9 mouse cellular contexts compared by ENCODE assay signal in genomic region chr16:57092460-57092859, GRCm38 (mm10). TPM values are rescaled to one million over a fixed set of nuclear protein-coding genes. Genes with fewer than 3 reads are reported as not detected.
DNase-seq lines count a peak whose midpoint lies in the region; ATAC-seq and TF ChIP-seq lines count a peak whose summit lies in the region.
"Had no signal": no experiment of that assay in that cellular context is flagged by ENCODE, and none has a peak within 500 bp of the region (broad histone marks: within the 10 kb centered on the region; RNA-seq: fewer than 3 reads in every experiment).

No protein-coding gene starts in this region.

- H3K36me3 ChIP-seq in forebrain, postnatal 0 days (ENCODE audit: insufficient read depth): no peaks in the 10 kb centered on the region
- H3K36me3 ChIP-seq in kidney, adult 2 months (ENCODE audit: control insufficient read depth, insufficient read depth, low read length): no peaks in the 10 kb centered on the region
- H3K36me3 ChIP-seq in limb, embryonic 11.5 days (ENCODE audit: control insufficient read depth, insufficient read depth, low read length): no peaks in the 10 kb centered on the region
- no peaks in the 10 kb centered on the region for H3K36me3 ChIP-seq in neural tube, embryonic 13.5 days
- H3K36me3 ChIP-seq: heart, embryonic 15.5 days had no signal

- no peak overlapping the region for H3K27ac ChIP-seq in forebrain, postnatal 0 days (ENCODE audit: low read depth, low read length)
- H3K27ac ChIP-seq in kidney, adult 2 months (ENCODE audit: insufficient read depth, low read depth, low read length): no peak overlapping the region
- H3K27ac ChIP-seq in limb, embryonic 11.5 days (replicated peaks; ENCODE audit: low read depth, low read length): no peak overlapping the region
- no peak overlapping the region for H3K27ac ChIP-seq in neural tube, embryonic 13.5 days (replicated peaks)
- H3K27ac ChIP-seq: heart, embryonic 15.5 days had no signal

- H3K9me3 ChIP-seq in forebrain, postnatal 0 days (ENCODE audit: low read length): no peaks in the 10 kb centered on the region
- no peaks in the 10 kb centered on the region for H3K9me3 ChIP-seq in limb, embryonic 11.5 days (ENCODE audit: control insufficient read depth, low read length)
- H3K9me3 ChIP-seq in neural tube, embryonic 13.5 days: no peaks in the 10 kb centered on the region
- H3K9me3 ChIP-seq: heart, embryonic 15.5 days had no signal

- H3K4me3 ChIP-seq in forebrain, postnatal 0 days (ENCODE audit: low read depth, low read length): no peak overlapping the region
- no peak overlapping the region for H3K4me3 ChIP-seq in kidney, adult 2 months (ENCODE audit: insufficient read depth, low read depth, low read length)
- no peak overlapping the region for H3K4me3 ChIP-seq in limb, embryonic 11.5 days (ENCODE audit: low read depth, low read length)
- H3K4me3 ChIP-seq in neural tube, embryonic 13.5 days: no peak overlapping the region
- H3K4me3 ChIP-seq: heart, embryonic 15.5 days had no signal

- H3K27me3 ChIP-seq in forebrain, postnatal 0 days (ENCODE audit: insufficient read depth, low read length): no peaks in the 10 kb centered on the region
- no peaks in the 10 kb centered on the region for H3K27me3 ChIP-seq in kidney, adult 2 months (replicated peaks; ENCODE audit: control insufficient read depth, insufficient read depth, low read length)
- H3K27me3 ChIP-seq in limb, embryonic 11.5 days (ENCODE audit: control insufficient read depth, insufficient read depth, low read length): no peaks in the 10 kb centered on the region
- no peaks in the 10 kb centered on the region for H3K27me3 ChIP-seq in neural tube, embryonic 13.5 days
- H3K27me3 ChIP-seq: heart, embryonic 15.5 days had no signal

- H3K4me1 ChIP-seq in forebrain, postnatal 0 days (ENCODE audit: insufficient read depth): no peaks in the 10 kb centered on the region
- no peaks in the 10 kb centered on the region for H3K4me1 ChIP-seq in kidney, adult 2 months (ENCODE audit: control insufficient read depth, insufficient read depth, low read length)
- no peaks in the 10 kb centered on the region for H3K4me1 ChIP-seq in limb, embryonic 11.5 days (ENCODE audit: control insufficient read depth, insufficient read depth, low read length)
- no peaks in the 10 kb centered on the region for H3K4me1 ChIP-seq in neural tube, embryonic 13.5 days (replicated peaks)
- H3K4me1 ChIP-seq: heart, embryonic 15.5 days had no signal

- ATAC-seq in CD4-positive, CD25-positive, alpha-beta regulatory T cell, adult 4 months: peak; percentile 100
- peak; percentile 86 for ATAC-seq in forebrain, postnatal 0 days
- ATAC-seq in limb, embryonic 11.5 days (ENCODE audit: insufficient number of reproducible peaks, low FRiP score, low TSS enrichment, low read depth): no peak
- ATAC-seq in neural tube, embryonic 13.5 days (ENCODE audit: low read depth): peak; percentile 86
- ATAC-seq in monocyte, adult 5-6 weeks (replicated peaks; ENCODE audit: insufficient number of reproducible peaks, low FRiP score, low TSS enrichment, poor library complexity, severe bottlenecking): no peak

- no peak for TF ChIP-seq POLR2A in kidney, adult 2 months (IDR thresholded peaks at IDR 0.05; ENCODE audit: low read depth, low read length)

- DNase-seq in 416B (ENCODE audit: low read depth): peak; percentile 82
- peak; percentile 37 for DNase-seq in c-Kit-positive CD71-positive TER-119-negative erythroid progenitor cells, embryonic 14.5 days (ENCODE audit: low read depth)
- DNase-seq in forebrain, postnatal 0 days: peak; percentile 77
- DNase-seq in kidney, adult 2 months: peak; percentile 52
- peak; percentile 66 for DNase-seq in limb, embryonic 11.5 days (ENCODE audit: low spot score)

- no peak overlapping the region for H3K9ac ChIP-seq in forebrain, postnatal 0 days
- no peak overlapping the region for H3K9ac ChIP-seq in limb, embryonic 11.5 days (ENCODE audit: low read length)
- no peak overlapping the region for H3K9ac ChIP-seq in neural tube, embryonic 13.5 days
- H3K9ac ChIP-seq: heart, embryonic 15.5 days had no signal

- WGBS in forebrain, postnatal 0 days: 45% methylated on average over 4 of the region's 4 CpGs
- 28% methylated on average over 4 of the region's 4 CpGs for WGBS in kidney, adult 2 months
- WGBS in limb, embryonic 11.5 days: 40% methylated on average over 4 of the region's 4 CpGs
- WGBS in neural tube, embryonic 13.5 days: 54% methylated on average over 4 of the region's 4 CpGs

- no peak overlapping the region for H3K4me2 ChIP-seq in forebrain, postnatal 0 days (ENCODE audit: low read depth)
- no peak overlapping the region for H3K4me2 ChIP-seq in limb, embryonic 11.5 days (ENCODE audit: low read depth, severe bottlenecking)
- no peak overlapping the region for H3K4me2 ChIP-seq in neural tube, embryonic 13.5 days
- H3K4me2 ChIP-seq: heart, embryonic 15.5 days had no signal

- peak; percentile 76 for TF ChIP-seq CTCF in forebrain, postnatal 0 days (IDR thresholded peaks at IDR 0.05; ENCODE audit: low read depth)
- TF ChIP-seq CTCF in kidney, adult 2 months (conservative IDR thresholded peaks at IDR 0.05; ENCODE audit: insufficient read depth, insufficient read length, low read depth, low read length): peak; percentile 67

RNA-seq across cellular contexts. Expression of gene Tmem45a2, which starts 21.3 kb away (rescaled TPM):
- not detected for polyA plus RNA-seq in CD4-positive, CD25-positive, alpha-beta regulatory T cell, adult 4 months (2017; shearing (Covaris generic))
- total RNA-seq in forebrain, postnatal 0 days (2014; rRNA removed): 0.05 and 0.15 TPM in 2 replicates
- 0.10 TPM in 1 of 2 replicates, not detected in the other for polyA plus RNA-seq in forebrain, postnatal 0 days (2015; fragmentation: Nextera tagmentation; extraction: Ambion mirVana)
- not detected in 2 replicates for polyA plus RNA-seq in kidney, adult 2 months (2012; rRNA removed)
- 0.09 TPM in 1 of 2 replicates, not detected in the other for polyA plus RNA-seq in limb, embryonic 11.5 days (2014; fragmentation: Nextera tagmentation; extraction: Ambion mirVana)
- polyA plus RNA-seq in neural tube, embryonic 13.5 days (2015; fragmentation: Nextera tagmentation; extraction: Ambion mirVana): 0.14 TPM in 1 of 2 replicates, not detected in the other
- not detected in 3 replicates for total RNA-seq in monocyte, adult 5-6 weeks (2017)

RNA-seq across cellular contexts. Expression of gene Tomm70a, which starts 29.0 kb away (rescaled TPM):
- polyA plus RNA-seq in CD4-positive, CD25-positive, alpha-beta regulatory T cell, adult 4 months (2017; shearing (Covaris generic)): 10 to 100 TPM in 1 of 2 experiments, 1 to 10 TPM in 1; 8.8 to 12.1 TPM
- 129 and 138 TPM in 2 replicates for total RNA-seq in forebrain, postnatal 0 days (2014; rRNA removed)
- polyA plus RNA-seq in forebrain, postnatal 0 days (2015; fragmentation: Nextera tagmentation; extraction: Ambion mirVana): 59.3 and 65.7 TPM in 2 replicates
- polyA plus RNA-seq in kidney, adult 2 months (2012; rRNA removed): 10.6 and 12.5 TPM in 2 replicates
- 62.3 and 72.1 TPM in 2 replicates for polyA plus RNA-seq in limb, embryonic 11.5 days (2014; fragmentation: Nextera tagmentation; extraction: Ambion mirVana)
- polyA plus RNA-seq in neural tube, embryonic 13.5 days (2015; fragmentation: Nextera tagmentation; extraction: Ambion mirVana): 58.9 and 59.7 TPM in 2 replicates
- 24.2 to 32.7 TPM (median 28.3 TPM) in 3 replicates for total RNA-seq in monocyte, adult 5-6 weeks (2017)

Comparison
In these comparisons a context has a peak if more than half of its experiments do, and no peak if none do; other contexts are left out.
1. ATAC-seq: peak in CD4-positive, CD25-positive, alpha-beta regulatory T cell, adult 4 months (single experiment), forebrain, postnatal 0 days (single experiment) and neural tube, embryonic 13.5 days (single experiment); none in limb, embryonic 11.5 days (single experiment) and monocyte, adult 5-6 weeks (single experiment).
2. Peak in every context shown above with its lines, with median percentiles within 50 percentile points of each other: DNase-seq.